Mouse (Mus musculus): ENCODE measurements around the gene Ephb2. TPM values are rescaled to one million over a fixed set of nuclear protein-coding genes. Genes with fewer than 3 reads are reported as not detected.

Ephb2 gene
- polyA plus RNA-seq, 1 experiment from 2014 or later = 10.3 TPM

DNA sequence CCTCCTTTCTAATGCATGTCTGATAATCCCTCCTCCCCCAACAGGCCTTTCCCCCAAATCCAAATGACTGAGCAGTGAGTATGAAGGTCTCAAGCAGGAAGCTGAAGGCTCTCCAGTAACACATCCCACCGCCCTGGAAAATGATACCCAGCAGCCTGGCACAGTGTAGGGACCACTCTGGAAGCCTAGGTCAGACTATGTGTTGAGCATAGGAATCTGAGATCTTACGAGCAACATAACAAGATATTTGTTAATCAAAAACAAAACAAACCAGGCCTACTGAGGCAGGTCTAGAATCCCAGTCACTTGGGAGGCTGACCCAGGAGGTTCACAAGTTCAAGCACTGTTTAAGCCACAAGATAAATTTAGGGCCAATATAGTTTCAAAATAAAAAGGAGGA is 235.3 kb downstream of the Ephb2 start:
- peaks cover 13% of the 10 kb centered on the region for H3K4me1 ChIP-seq
- no peaks in the 10 kb centered on the region for H3K9me3 ChIP-seq
- peak overlapping the region; percentile 69 for H3K4me2 ChIP-seq (replicated peaks)
- WGBS = 88% methylated on average over 2 of the region's 2 CpGs
- peak overlapping the region; percentile 98 for H3K4me3 ChIP-seq
- no peak overlapping the region for H3K9ac ChIP-seq
- no peak overlapping the region for H3K27ac ChIP-seq
- no peaks in the 10 kb centered on the region; the same call in 1 of the 2 replicates for H3K36me3 ChIP-seq
- H3K27me3 ChIP-seq = no peaks in the 10 kb centered on the region
- ATAC-seq (ENCODE audit: low FRiP score, low read depth) = no peak

DNA sequence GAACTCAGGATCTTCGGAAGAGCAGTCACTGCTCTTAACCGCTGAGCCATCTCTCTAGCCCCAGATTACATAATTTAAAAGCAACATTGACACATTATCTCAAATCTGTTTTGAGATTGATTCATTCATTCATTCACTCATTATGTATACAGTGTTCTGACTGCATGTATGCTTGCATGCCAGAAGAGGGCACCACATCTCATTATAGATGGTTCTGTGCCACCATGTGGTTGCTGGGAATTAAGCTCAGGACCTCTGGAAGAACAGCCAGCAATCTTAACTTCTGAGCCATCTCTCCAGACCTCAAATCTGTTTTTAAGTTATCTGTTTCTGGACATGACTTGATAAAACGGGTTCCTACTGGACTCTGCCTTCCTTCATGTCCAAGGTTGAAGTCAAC is 235.9 kb downstream of the Ephb2 start:
- 98% methylated on average over 3 of the region's 3 CpGs for WGBS

DNA sequence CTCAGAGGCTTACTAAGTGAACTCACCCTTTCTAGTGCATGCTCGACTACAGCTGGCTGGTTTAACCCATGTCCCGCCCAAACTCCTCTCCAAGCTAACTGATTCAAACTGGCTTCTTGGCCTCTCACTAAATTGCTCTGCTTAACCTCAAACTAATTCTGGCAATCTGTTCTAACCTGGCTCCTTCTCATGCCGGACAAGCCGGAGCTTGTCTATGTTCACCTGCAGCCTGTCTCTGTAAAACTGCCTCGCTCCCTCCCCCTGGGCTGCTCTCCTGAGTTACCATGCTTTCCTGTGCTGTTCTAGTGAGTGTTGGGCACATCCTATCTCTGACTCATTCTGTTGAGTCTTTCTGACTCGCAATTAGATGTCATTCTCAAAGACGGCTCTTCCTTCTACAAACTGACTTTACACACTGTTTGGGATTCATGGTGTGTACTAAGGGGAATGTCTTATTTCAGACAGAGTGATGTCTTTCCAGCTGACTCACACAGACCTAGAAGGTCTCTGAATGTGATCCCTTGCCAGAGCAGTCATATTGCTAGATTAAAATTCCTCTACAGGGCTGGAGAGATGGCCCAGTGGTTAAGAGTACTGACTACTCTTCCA is 237.4 kb downstream of the Ephb2 start:
- 89% methylated on average over 7 of the region's 7 CpGs for WGBS
- Histone ChIP-seq H3K36me3 (no peaks in the 10 kb centered on the region; the same call in 1 of the 2 replicates), H3K4me1 (peaks cover 21% of the 10 kb centered on the region), H3K27ac (no peak overlapping the region), H3K27me3 (no peaks in the 10 kb centered on the region), H3K9me3 (no peaks in the 10 kb centered on the region), H3K9ac (no peak overlapping the region), H3K4me2 (replicated peaks) (no peak overlapping the region), H3K4me3 (no peak overlapping the region)
- ATAC-seq (ENCODE audit: low FRiP score, low read depth) = no peak

More for the DNA sequence above, 235.9 kb downstream of the Ephb2 start:
- Histone ChIP-seq H3K27me3 (no peaks in the 10 kb centered on the region), H3K4me1 (peaks cover 13% of the 10 kb centered on the region), H3K9me3 (no peaks in the 10 kb centered on the region), H3K4me2 (replicated peaks) (peak overlapping the region; percentile 69; the same call in 1 of the 2 replicates), H3K9ac (no peak overlapping the region), H3K27ac (no peak overlapping the region), H3K4me3 (no peak overlapping the region), H3K36me3 (no peaks in the 10 kb centered on the region; the same call in 1 of the 2 replicates)
- ATAC-seq (ENCODE audit: low FRiP score, low read depth) = no peak

Small RNA genes lying within 50 kb of the gene (microRNA-seq; reads per million reads assigned to microRNA genes)
- gene Gm22180 = not detected

Other genes starting within 250 kb of the Ephb2 start
- gene Kdm1a, start 233.3 kb downstream of the Ephb2 start, polyA plus RNA-seq (2015; fragmentation: Nextera tagmentation; extraction: Ambion mirVana) = 46.5 and 46.9 TPM in 2 replicates
- not detected in 2 replicates for gene Tex46, start 225.6 kb downstream of the Ephb2 start, polyA plus RNA-seq (2015; fragmentation: Nextera tagmentation; extraction: Ambion mirVana)
- gene Lactbl1, start 213.4 kb downstream of the Ephb2 start, polyA plus RNA-seq (2015; fragmentation: Nextera tagmentation; extraction: Ambion mirVana) = 0.05 TPM in 1 of 2 replicates, not detected in the other
- 39.7 and 41.0 TPM in 2 replicates for gene C1qb, start 50.2 kb upstream of the Ephb2 start, polyA plus RNA-seq (2015; fragmentation: Nextera tagmentation; extraction: Ambion mirVana)
- 18.1 and 18.8 TPM in 2 replicates for gene C1qc, start 57.1 kb upstream of the Ephb2 start, polyA plus RNA-seq (2015; fragmentation: Nextera tagmentation; extraction: Ambion mirVana)
- 20.5 and 23.0 TPM in 2 replicates for gene C1qa, start 62.8 kb upstream of the Ephb2 start, polyA plus RNA-seq (2015; fragmentation: Nextera tagmentation; extraction: Ambion mirVana)
- gene Epha8, start 120.8 kb upstream of the Ephb2 start, polyA plus RNA-seq (2015; fragmentation: Nextera tagmentation; extraction: Ambion mirVana) = 0.47 and 0.71 TPM in 2 replicates
- 3.9 and 5.0 TPM in 2 replicates for gene Zbtb40, start 212.8 kb upstream of the Ephb2 start, polyA plus RNA-seq (2015; fragmentation: Nextera tagmentation; extraction: Ambion mirVana)

Data from limb, embryonic 13.5 days (tissue).